9 mouse cellular contexts compared by ENCODE assay signal in genomic region chr9:60599489-60599888, GRCm38 (mm10).
DNase-seq lines count a peak whose midpoint lies in the region; ATAC-seq lines count a peak whose summit lies in the region.
"Had no signal": no experiment of that assay in that cellular context is flagged by ENCODE, and none has a peak within 500 bp of the region (broad histone marks: within the 10 kb centered on the region; RNA-seq: fewer than 3 reads in every experiment).

No protein-coding gene starts in this region.

- no peaks in the 10 kb centered on the region for H3K4me1 ChIP-seq in midbrain, embryonic 14.5 days (ENCODE audit: control insufficient read depth, insufficient read depth, low read length)
- no peaks in the 10 kb centered on the region for H3K4me1 ChIP-seq in forebrain, embryonic 15.5 days
- H3K4me1 ChIP-seq: embryonic facial prominence, embryonic 12.5 days had no signal

- ATAC-seq in midbrain, embryonic 14.5 days (ENCODE audit: low FRiP score, low TSS enrichment) = 0 out of 2 replicates have a peak, but pooled peaks have one; percentile 37
- ATAC-seq in forebrain, embryonic 15.5 days (replicated peaks) = no peak

- H3K27me3 ChIP-seq in midbrain, embryonic 14.5 days (ENCODE audit: control insufficient read depth, insufficient read depth, low read length) = no peaks in the 10 kb centered on the region
- no peaks in the 10 kb centered on the region for H3K27me3 ChIP-seq in forebrain, embryonic 15.5 days
- H3K27me3 ChIP-seq: embryonic facial prominence, embryonic 12.5 days had no signal

- no peak overlapping the region for H3K27ac ChIP-seq in midbrain, embryonic 14.5 days (replicated peaks; ENCODE audit: low read depth, low read length)
- H3K27ac ChIP-seq in forebrain, embryonic 15.5 days (replicated peaks) = no peak overlapping the region
- H3K27ac ChIP-seq: embryonic facial prominence, embryonic 12.5 days had no signal

- H3K9ac ChIP-seq in midbrain, embryonic 14.5 days (replicated peaks; ENCODE audit: low read length) = no peak overlapping the region
- no peak overlapping the region for H3K9ac ChIP-seq in forebrain, embryonic 15.5 days (replicated peaks)
- H3K9ac ChIP-seq: embryonic facial prominence, embryonic 12.5 days had no signal

- H3K4me3 ChIP-seq in midbrain, embryonic 14.5 days (replicated peaks; ENCODE audit: low read depth, low read length) = no peak overlapping the region
- no peak overlapping the region for H3K4me3 ChIP-seq in forebrain, embryonic 15.5 days
- H3K4me3 ChIP-seq: embryonic facial prominence, embryonic 12.5 days had no signal

- peak; percentile 28 for DNase-seq in gastrocnemius, postnatal 10 days
- no peak for DNase-seq in gastrocnemius, adult 18-20 months (ENCODE audit: low spot score)
- DNase-seq in right cerebral cortex, adult 18-20 months = peak; percentile 44
- no peak for DNase-seq in right cerebral cortex, postnatal 36 days (ENCODE audit: low spot score in 2 of 2)
- DNase-seq in brain, adult 2 months (ENCODE audit: low read depth, low spot score) = peak; percentile 74
- peak; percentile 38 for DNase-seq in kidney, adult 9 months
- peak; percentile 81 for DNase-seq in midbrain, embryonic 14.5 days

- 80% methylated on average over 2 of the region's 2 CpGs for WGBS in midbrain, embryonic 14.5 days
- WGBS in forebrain, embryonic 15.5 days = 86% methylated on average over 2 of the region's 2 CpGs

- H3K36me3 ChIP-seq in midbrain, embryonic 14.5 days (ENCODE audit: control insufficient read depth, insufficient read depth, low read length) = peaks cover 76% of the 10 kb centered on the region
- H3K36me3 ChIP-seq in forebrain, embryonic 15.5 days = peaks cover 49% of the 10 kb centered on the region

- H3K9me3 ChIP-seq in midbrain, embryonic 14.5 days (ENCODE audit: control insufficient read depth, low read length) = no peaks in the 10 kb centered on the region
- H3K9me3 ChIP-seq in forebrain, embryonic 15.5 days = no peaks in the 10 kb centered on the region
- H3K9me3 ChIP-seq: embryonic facial prominence, embryonic 12.5 days had no signal

- H3K4me2 ChIP-seq in midbrain, embryonic 14.5 days (ENCODE audit: low read length) = no peak overlapping the region
- no peak overlapping the region for H3K4me2 ChIP-seq in forebrain, embryonic 15.5 days (replicated peaks)
- H3K4me2 ChIP-seq: embryonic facial prominence, embryonic 12.5 days had no signal

Comparison
In these comparisons a context has a peak if more than half of its experiments do, and no peak if none do; other contexts are left out.
1. DNase-seq: peak in gastrocnemius, postnatal 10 days (single experiment), right cerebral cortex, adult 18-20 months (single experiment), brain, adult 2 months (single experiment), kidney, adult 9 months (single experiment) and midbrain, embryonic 14.5 days (single experiment); none in gastrocnemius, adult 18-20 months (single experiment) and right cerebral cortex, postnatal 36 days (0 of 2).